Comparison of ENCODE assay signal across 20 mouse cellular contexts in the genomic region with DNA sequence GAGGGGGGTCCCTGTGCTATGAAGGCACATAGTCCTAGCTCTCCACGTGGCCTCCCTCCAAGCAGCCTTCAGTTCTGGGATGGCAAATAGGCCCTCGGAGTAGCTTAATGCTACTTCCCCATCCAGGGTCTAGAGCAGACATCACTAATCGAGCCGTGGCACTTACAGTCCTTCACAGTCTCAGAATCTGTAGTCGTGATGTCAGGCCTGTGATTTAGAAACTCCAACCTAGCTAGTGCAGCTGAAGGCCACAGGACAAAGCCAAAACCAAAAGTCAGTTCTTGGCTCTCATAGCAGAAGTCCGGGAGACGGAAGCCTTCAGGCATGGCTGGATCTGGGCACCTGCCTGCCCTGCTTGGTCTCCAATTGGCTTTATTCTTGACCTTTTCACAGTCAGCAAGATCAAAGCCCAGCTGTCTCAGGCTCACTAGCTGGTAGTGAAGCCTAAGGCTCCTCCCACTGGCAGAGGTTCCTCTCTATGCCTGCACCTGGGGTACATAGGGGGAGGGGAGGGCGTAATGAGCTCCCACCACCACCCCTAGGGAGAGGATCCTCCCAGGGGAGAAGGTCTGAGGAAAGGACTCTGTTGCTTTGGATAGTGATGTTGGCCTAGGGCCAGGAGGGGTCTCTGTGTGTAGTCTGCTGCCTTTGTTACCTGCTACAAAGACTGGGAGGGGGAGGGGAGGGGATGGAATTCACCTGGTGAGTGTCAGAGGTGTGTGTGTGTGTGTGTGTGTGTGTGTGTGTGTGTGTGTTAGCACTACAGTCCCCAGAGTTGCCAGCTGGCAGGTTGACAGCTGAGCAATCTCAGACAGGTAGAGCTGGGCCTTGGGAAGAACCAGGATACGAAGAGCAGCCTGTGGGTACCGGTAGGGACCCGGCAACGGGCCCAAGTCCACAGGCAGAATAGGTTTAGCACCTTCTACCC. TPM values are rescaled to one million over a fixed set of nuclear protein-coding genes. Genes with fewer than 3 reads are reported as not detected.
DNase-seq lines count a peak whose midpoint lies in the region; ATAC-seq and TF ChIP-seq lines count a peak whose summit lies in the region.
"Had no signal": no experiment of that assay in that cellular context is flagged by ENCODE, and none has a peak within 500 bp of the region (broad histone marks: within the 10 kb centered on the region; RNA-seq: fewer than 3 reads in every experiment).

No protein-coding gene starts in this region.

- H3K36me3 ChIP-seq in heart, postnatal 0 days (replicated peaks; ENCODE audit: control insufficient read depth, insufficient read depth, low read length) = no peaks in the 10 kb centered on the region
- peaks cover 81% of the 10 kb centered on the region for H3K36me3 ChIP-seq in liver, adult 2 months (ENCODE audit: control insufficient read depth, insufficient read depth, low read length)
- no peaks in the 10 kb centered on the region; the same call in 1 of the 2 replicates for H3K36me3 ChIP-seq in liver, embryonic 11.5 days (ENCODE audit: control insufficient read depth, insufficient read depth, low read length)
- peaks cover 16 to 90% of the 10 kb centered on the region in 2 experiments for H3K36me3 ChIP-seq in CH12.LX (replicated peaks in 1 of 2; ENCODE audit: control insufficient read depth in 1 of 2, insufficient read depth in 1 of 2, low read length in 1 of 2)
- H3K36me3 ChIP-seq in splenic B cell, adult 2 months (ENCODE audit: control insufficient read depth, insufficient read depth, low read length, poor library complexity, severe bottlenecking) = no peaks in the 10 kb centered on the region
- H3K36me3 ChIP-seq: embryonic facial prominence, embryonic 13.5 days; heart, embryonic 10.5 days; hindbrain, embryonic 13.5 days had no signal

- dilution Hi-C loops in CH12.LX (cut with MboI; ENCODE audit: extremely low pct_ligation_motif_present, extremely low pct_unique_long_range_greater_than_20kb, low sequenced_read_pairs) = no loop called here

- no peak for TF ChIP-seq EP300 in heart, postnatal 0 days (IDR thresholded peaks at IDR 0.05; ENCODE audit: low read depth)
- TF ChIP-seq EP300 in CH12.LX (IDR thresholded peaks at IDR 0.05; ENCODE audit: low read length) = no peak

- DNase-seq in heart, postnatal 0 days (ENCODE audit: low spot score) = no peak
- DNase-seq in heart, adult 9 months (ENCODE audit: low spot score in 2 of 2) = no peak
- peak; percentile 63 for DNase-seq in liver, adult 2 months (ENCODE audit: extremely low read depth, low read depth, low spot score)
- DNase-seq in liver, embryonic 11.5 days (ENCODE audit: low spot score) = no peak
- DNase-seq in CH12.LX (ENCODE audit: extremely low read depth) = peak; percentile 52
- peak; percentile 29 for DNase-seq in splenic B cell, adult 2 months (ENCODE audit: low read depth, low spot score)
- DNase-seq in retina, postnatal 1 day = no peak
- DNase-seq: adrenal gland, adult 2 months; adrenal gland, postnatal 25 days; cerebellum, adult 18-20 months; cerebellum, adult 9-11 months; embryo, embryonic 11 days; forebrain, postnatal 0 days; gastrocnemius, postnatal 14 days; heart, adult 11 months; heart, postnatal 14 days had no signal

- peaks cover 14% of the 10 kb centered on the region; the same call in 1 of the 2 replicates for H3K27me3 ChIP-seq in heart, postnatal 0 days (ENCODE audit: control insufficient read depth, insufficient read depth, low read length)
- no peaks in the 10 kb centered on the region for H3K27me3 ChIP-seq in liver, adult 2 months (ENCODE audit: control insufficient read depth, insufficient read depth, low read length)
- no peaks in the 10 kb centered on the region for H3K27me3 ChIP-seq in liver, embryonic 11.5 days (replicated peaks; ENCODE audit: control insufficient read depth, insufficient read depth, low read length)
- H3K27me3 ChIP-seq in CH12.LX (replicated peaks) = no peaks in the 10 kb centered on the region
- H3K27me3 ChIP-seq in splenic B cell, adult 2 months (ENCODE audit: control insufficient read depth, insufficient read depth, low read length, poor library complexity, severe bottlenecking) = no peaks in the 10 kb centered on the region

- TF ChIP-seq RAD21 in CH12.LX (IDR thresholded peaks at IDR 0.05; ENCODE audit: low read depth, low read length) = no peak

- TF ChIP-seq CTCF in heart, postnatal 0 days (IDR thresholded peaks at IDR 0.05; ENCODE audit: low read depth) = no peak
- no peak for TF ChIP-seq CTCF in liver, adult 2 months (IDR thresholded peaks at IDR 0.05; ENCODE audit: low read depth, low read length)
- no peak for TF ChIP-seq CTCF in CH12.LX (conservative IDR thresholded peaks at IDR 0.05 in 1 of 2, IDR thresholded peaks at IDR 0.05 in 1 of 2; ENCODE audit: low read depth in 2 of 2, low read length in 2 of 2)

- peaks cover 4% of the 10 kb centered on the region; the same call in 1 of the 2 replicates for H3K79me2 ChIP-seq in liver, adult 2 months (ENCODE audit: control insufficient read depth, insufficient read depth, low read length)
- no peaks in the 10 kb centered on the region for H3K79me2 ChIP-seq in CH12.LX (replicated peaks; ENCODE audit: control insufficient read depth, extremely low read depth, insufficient read depth, poor library complexity, severe bottlenecking)

- TF ChIP-seq POLR2A in liver, adult 2 months (IDR thresholded peaks at IDR 0.05; ENCODE audit: extremely low read depth, insufficient read depth, low read length) = 0 out of 2 replicates have a peak, but pooled peaks have one; percentile 7
- no peak for TF ChIP-seq POLR2A in CH12.LX (IDR thresholded peaks at IDR 0.05; ENCODE audit: low read depth, low read length)

- in situ Hi-C loops in CH12.LX (cut with MboI; ENCODE audit: low pct_ligation_motif_present, low pct_unique_long_range_greater_than_20kb, low sequenced_read_pairs) = loop anchor here (25.0 kb wide), 1 partner anchor 310 kb away; no protein-coding TSS in a partner anchor

- H3K4me1 ChIP-seq in heart, postnatal 0 days (ENCODE audit: control insufficient read depth, insufficient read depth) = no peaks in the 10 kb centered on the region
- H3K4me1 ChIP-seq in liver, adult 2 months (ENCODE audit: control insufficient read depth, insufficient read depth, low read length) = peaks cover 30% of the 10 kb centered on the region
- no peaks in the 10 kb centered on the region for H3K4me1 ChIP-seq in liver, embryonic 11.5 days (replicated peaks; ENCODE audit: control insufficient read depth, insufficient read depth, low read length)
- H3K4me1 ChIP-seq in CH12.LX (ENCODE audit: control insufficient read depth in 1 of 2, insufficient read depth in 2 of 2) = peaks cover 8 to 48% of the 10 kb centered on the region in 2 experiments

- WGBS in heart, postnatal 0 days = 75% methylated on average over 12 of the region's 12 CpGs
- 46% methylated on average over 12 of the region's 12 CpGs for WGBS in liver, adult 2 months
- 75% methylated on average over 12 of the region's 12 CpGs for WGBS in liver, embryonic 11.5 days

- no peaks in the 10 kb centered on the region for H3K9me3 ChIP-seq in heart, postnatal 0 days (replicated peaks; ENCODE audit: control insufficient read depth, low read length)
- H3K9me3 ChIP-seq in liver, embryonic 11.5 days (ENCODE audit: control insufficient read depth, low read length) = no peaks in the 10 kb centered on the region
- peaks cover 5% of the 10 kb centered on the region for H3K9me3 ChIP-seq in CH12.LX (replicated peaks; ENCODE audit: low read length)
- H3K9me3 ChIP-seq: heart, embryonic 10.5 days; hindbrain, embryonic 13.5 days had no signal

- H3K27ac ChIP-seq in heart, postnatal 0 days (ENCODE audit: low read depth) = no peak overlapping the region
- peak overlapping the region; percentile 20; the same call in 1 of the 2 replicates for H3K27ac ChIP-seq in liver, adult 2 months (replicated peaks; ENCODE audit: insufficient read depth, low read depth, low read length)
- no peak overlapping the region for H3K27ac ChIP-seq in liver, embryonic 11.5 days (ENCODE audit: low read depth, low read length)
- H3K27ac ChIP-seq in CH12.LX (ENCODE audit: insufficient read depth, low read depth) = no peak overlapping the region
- H3K27ac ChIP-seq: forebrain, embryonic 13.5 days; heart, embryonic 10.5 days; hindbrain, embryonic 13.5 days had no signal

- no peak overlapping the region for H3K4me3 ChIP-seq in heart, postnatal 0 days (ENCODE audit: low read depth, low read length)
- H3K4me3 ChIP-seq in liver, adult 2 months (ENCODE audit: insufficient read depth, low read depth, low read length) = peak overlapping the region; percentile 41; the same call in 1 of the 2 replicates
- no peak overlapping the region for H3K4me3 ChIP-seq in liver, embryonic 11.5 days (ENCODE audit: low read depth, low read length)
- H3K4me3 ChIP-seq in CH12.LX (replicated peaks in 1 of 3; ENCODE audit: low read depth in 2 of 3, low read length in 2 of 3, poor library complexity in 1 of 3) = peak overlapping the region in 1 of 3 experiments; percentile 26
- H3K4me3 ChIP-seq: embryonic facial prominence, embryonic 13.5 days; forebrain, embryonic 13.5 days; heart, embryonic 10.5 days; hindbrain, embryonic 13.5 days had no signal

- H3K9ac ChIP-seq in heart, postnatal 0 days (replicated peaks; ENCODE audit: low read depth, low read length) = no peak overlapping the region
- H3K9ac ChIP-seq in liver, adult 2 months (ENCODE audit: low read depth, low read length) = peak overlapping the region; percentile 14
- H3K9ac ChIP-seq in liver, embryonic 11.5 days (ENCODE audit: low read depth, low read length) = no peak overlapping the region
- no peak overlapping the region for H3K9ac ChIP-seq in CH12.LX (ENCODE audit: insufficient read depth, low read depth)
- H3K9ac ChIP-seq: forebrain, embryonic 13.5 days; forebrain, postnatal 0 days; hindbrain, embryonic 13.5 days had no signal

- 0 out of 2 replicates have a peak, but pooled peaks have one; percentile 5 for ATAC-seq in heart, postnatal 0 days (ENCODE audit: insufficient read depth, low read depth)
- no peak for ATAC-seq in liver, embryonic 11.5 days (replicated peaks; ENCODE audit: low FRiP score)
- ATAC-seq: forebrain, embryonic 13.5 days; forebrain, postnatal 0 days had no signal

- H3K4me2 ChIP-seq in heart, postnatal 0 days (ENCODE audit: low read depth, low read length) = no peak overlapping the region
- H3K4me2 ChIP-seq in liver, embryonic 11.5 days = no peak overlapping the region
- no peak overlapping the region for H3K4me2 ChIP-seq in CH12.LX (ENCODE audit: insufficient read depth, low read depth, poor library complexity, severe bottlenecking)
- H3K4me2 ChIP-seq: embryonic facial prominence, embryonic 13.5 days; forebrain, embryonic 13.5 days; hindbrain, embryonic 13.5 days had no signal

TF ChIP-seq in CH12.LX, 34 proteins besides CTCF, POLR2A, EP300 and RAD21 (continues in another document):
- no peak for TF ChIP-seq MAZ (IDR thresholded peaks at IDR 0.05; ENCODE audit: low read depth, low read length)

RNA-seq across cellular contexts. Expression of gene Ass1, which starts 7.5 kb away (rescaled TPM):
- 8.2 and 16.8 TPM in 2 replicates for total RNA-seq in heart, postnatal 0 days (2014; rRNA removed; ENCODE audit: low replicate concordance)
- polyA plus RNA-seq in heart, postnatal 0 days (2015; fragmentation: Nextera tagmentation; extraction: Ambion mirVana) = 4.3 and 4.9 TPM in 2 replicates
- total RNA-seq in liver, adult 2 months (2014; rRNA removed) = 3,064 and 4,344 TPM in 2 replicates
- polyA plus RNA-seq in liver, adult 2 months (2012; rRNA removed) = 3,470 and 3,993 TPM in 2 replicates
- 65.1 and 72.4 TPM in 2 replicates for polyA plus RNA-seq in liver, embryonic 11.5 days (2014; fragmentation: Nextera tagmentation; extraction: Ambion mirVana)
- total RNA-seq in CH12.LX (2012; rRNA removed) = 45.1 and 64.4 TPM in 2 replicates
- 87.8 and 97.4 TPM in 2 replicates for total RNA-seq in CH12.LX (2014; rRNA removed)
- 204 and 211 TPM in 2 replicates for polyA plus RNA-seq in CH12.LX (2012; ENCODE audit: insufficient read length, low read depth)

Comparison
In these comparisons a context has a peak if more than half of its experiments do, and no peak if none do; other contexts are left out.
1. DNase-seq: peak in liver, adult 2 months (single experiment), CH12.LX (single experiment) and splenic B cell, adult 2 months (single experiment); none in heart, postnatal 0 days (single experiment), heart, adult 9 months (0 of 2), liver, embryonic 11.5 days (single experiment) and retina, postnatal 1 day (single experiment).
2. RNA of gene Ass1, which starts 7.5 kb away (polyA plus RNA-seq): 3,470 to 3,993 TPM in liver, adult 2 months; 204 to 211 TPM in CH12.LX, 65.1 to 72.4 TPM in liver, embryonic 11.5 days and 4.3 to 4.9 TPM in heart, postnatal 0 days; every median in the first group is over 10 times any median in the second.